Mouse (Mus musculus) kidney, postnatal 0 days (tissue): Measurements from ENCODE around the gene Panx1. TPM values are rescaled to one million over a fixed set of nuclear protein-coding genes. Genes with fewer than 3 reads are reported as not detected.

Experiments used
- ATAC-seq: fragments of 200-750 bp; cut with Nextera tagmentation; replicated peaks from 2 replicates; pipeline ENCODE4 v1.8.0; 2017; ENCODE audit warnings: low read depth, moderate number of reproducible peaks, moderate TSS enrichment, moderate library complexity; ENCODE audit not compliant: low FRiP score
- DNase-seq: peaks from one replicate; pipeline ENCODE4 v3.0.0-alpha.2; 2016; ENCODE audit warnings: low spot score
- H3K27ac ChIP-seq: fragments of 300-500 bp; sonication (generic); 2 replicates; pipeline ENCODE4 v1.5.1; 2014; ENCODE audit warnings: mild to moderate bottlenecking
- H3K27me3 ChIP-seq: fragments of 300-500 bp; sonication (generic); 2 replicates; pipeline ENCODE4 v1.6.1; 2014; ENCODE audit warnings: low read length, mixed read lengths; ENCODE audit not compliant: insufficient read depth
- H3K36me3 ChIP-seq: fragments of 300-500 bp; sonication (generic); 2 replicates; pipeline ENCODE4 v1.6.1; 2014; ENCODE audit warnings: low read length, mixed read lengths; ENCODE audit not compliant: insufficient read depth
- H3K4me1 ChIP-seq: fragments of 300-500 bp; sonication (generic); replicated peaks from 2 replicates; pipeline ENCODE4 v1.6.1; 2014; ENCODE audit warnings: antibody characterized with exemption, low read length, mixed read lengths; ENCODE audit not compliant: insufficient read depth
- H3K4me2 ChIP-seq: fragments of 300-500 bp; sonication (generic); 2 replicates; pipeline ENCODE4 v1.6.1; 2014; ENCODE audit warnings: mild to moderate bottlenecking, low read length, moderate library complexity, mixed read lengths
- H3K4me3 ChIP-seq: fragments of 300-500 bp; sonication (generic); replicated peaks from 2 replicates; pipeline ENCODE4 v1.5.1; 2014; ENCODE audit warnings: low read depth, low read length
- H3K9ac ChIP-seq: fragments of 300-500 bp; sonication (generic); 2 replicates; pipeline ENCODE4 v1.6.1; 2014; ENCODE audit warnings: low read depth, low read length
- H3K9me3 ChIP-seq: fragments of 300-500 bp; sonication (generic); replicated peaks from 2 replicates; pipeline ENCODE4 v1.6.1; 2016; ENCODE audit warnings: low read length, inconsistent platforms, mixed read lengths
- CTCF ChIP-seq: IDR thresholded peaks from 2 replicates; pipeline ENCODE4 v1.5.1; 2016; ENCODE audit warnings: antibody characterized with exemption, low read depth, mild to moderate bottlenecking, moderate library complexity
- whole genome bisulfite sequencing: fragments of 180-500 bp; shearing (Covaris S2); extraction: QIAGEN DNeasy Blood & Tissue Kit; methylation state at CpG from one replicate; pipeline ENCODE4 v1.1.7; 2014; 5-methylcytosine and 5-hydroxymethylcytosine counted together
- polyA plus RNA-seq: library from polyadenylated mRNA; unstranded; fragments of >200 nt; fragmentation: Nextera tagmentation; extraction: Ambion mirVana; gene quantifications from 2 replicates; pipeline ENCODE4 v1.2.1, GENCODE M21; 2015

Gene Panx1
- polyA plus RNA-seq, 1 experiment from 2014 or later, result 37.3 TPM

DNA sequence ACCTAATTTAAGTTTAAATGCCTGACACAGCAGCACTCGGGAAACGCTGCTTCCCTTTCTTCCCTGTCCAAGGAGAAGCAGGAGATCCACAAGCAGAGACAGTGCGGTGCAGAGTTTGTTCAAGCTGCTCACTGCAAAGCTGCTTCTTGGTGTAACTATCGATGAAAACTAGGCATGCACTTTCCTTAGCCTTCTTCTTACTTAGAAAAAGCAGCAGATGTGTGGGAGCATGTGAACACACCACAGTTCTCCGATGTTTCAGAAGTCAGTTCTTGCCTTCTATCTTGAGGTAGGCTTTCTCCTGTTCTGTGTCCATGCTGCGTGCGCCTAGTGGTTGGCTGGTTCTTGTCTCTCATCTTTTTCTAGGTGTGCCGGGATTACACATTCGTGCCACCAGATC is 46.5 kb downstream of the Panx1 start:
- Histone ChIP-seq H3K9ac (no peak overlapping the region), H3K27me3 (no peaks in the 10 kb centered on the region), H3K9me3 (no peaks in the 10 kb centered on the region), H3K4me2 (no peak overlapping the region), H3K36me3 (no peaks in the 10 kb centered on the region), H3K4me1 (no peaks in the 10 kb centered on the region), H3K4me3 (no peak overlapping the region), H3K27ac (no peak overlapping the region)
- DNase-seq (no peak), ATAC-seq (no peak)
- TF ChIP-seq CTCF, result no peak
- 88% methylated on average over 9 of the region's 9 CpGs for WGBS

DNA sequence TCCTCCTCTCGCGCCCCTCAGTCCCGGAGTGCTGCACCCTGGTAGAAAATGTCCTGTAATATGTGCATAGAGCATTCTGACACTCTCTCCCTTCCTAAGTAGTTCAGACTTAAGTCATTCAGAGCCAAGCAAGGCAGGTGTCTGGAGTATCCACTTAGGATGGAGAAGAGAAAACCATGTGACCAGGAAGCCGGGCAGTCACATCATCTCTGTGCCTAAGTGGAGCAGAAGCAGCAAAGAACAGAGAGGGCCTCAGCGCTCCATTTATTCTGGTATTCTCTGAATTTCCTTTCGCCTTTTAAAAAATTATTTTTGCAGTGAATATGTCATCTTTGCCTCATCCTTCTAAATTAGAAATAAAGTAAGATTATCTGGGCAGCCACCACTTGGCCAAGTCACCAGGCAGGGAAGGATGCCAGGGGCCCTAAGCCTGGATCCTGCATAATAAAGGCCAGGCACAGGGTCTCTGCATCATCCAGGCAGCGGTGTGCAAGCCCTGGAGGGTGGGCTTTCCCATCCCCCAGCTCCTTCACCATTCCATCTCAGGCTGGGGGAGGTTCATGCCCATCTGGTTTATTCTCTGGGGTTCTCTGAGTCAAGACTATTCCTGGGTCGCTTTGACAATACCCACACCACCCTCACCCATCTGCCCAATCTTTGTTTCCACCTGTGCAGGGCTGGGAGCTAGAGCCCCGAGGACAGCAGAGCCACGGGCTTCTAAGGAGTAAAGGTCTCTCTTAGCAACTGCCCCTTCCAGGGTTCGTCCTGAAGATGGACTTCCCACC is 47.8 kb downstream of the Panx1 start:
- H3K9me3 ChIP-seq, result no peaks in the 10 kb centered on the region
- no peaks in the 10 kb centered on the region for H3K36me3 ChIP-seq
- no peak for DNase-seq
- 76% methylated on average over 11 of the region's 11 CpGs for whole genome bisulfite sequencing
- ATAC-seq, result no peak
- no peaks in the 10 kb centered on the region for H3K27me3 ChIP-seq
- H3K4me3 ChIP-seq, result no peak overlapping the region
- no peaks in the 10 kb centered on the region for H3K4me1 ChIP-seq
- H3K27ac ChIP-seq, result no peak overlapping the region
- no peak overlapping the region for H3K9ac ChIP-seq
- TF ChIP-seq CTCF, result no peak
- no peak overlapping the region for H3K4me2 ChIP-seq

DNA sequence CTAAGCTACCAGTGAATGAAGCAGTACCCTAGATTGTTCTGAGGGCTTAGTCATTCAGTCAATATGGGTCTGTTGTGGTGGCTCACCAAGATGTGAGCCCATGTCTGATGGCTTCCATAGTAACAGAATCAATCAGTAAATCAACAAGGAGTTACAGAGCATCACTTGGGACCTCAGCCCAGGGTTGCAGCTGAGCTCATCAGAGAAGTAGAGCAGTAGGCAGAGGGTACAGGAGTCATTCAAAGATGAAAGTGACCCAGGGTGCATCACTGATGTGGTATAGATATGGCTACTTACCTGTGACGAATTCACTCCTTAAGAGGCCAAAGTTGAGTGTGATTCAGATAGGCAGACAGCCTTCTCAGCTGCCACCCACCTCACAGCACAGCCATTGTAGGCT is 49.8 kb downstream of the Panx1 start:
- Histone ChIP-seq H3K27me3 (no peaks in the 10 kb centered on the region), H3K4me1 (no peaks in the 10 kb centered on the region), H3K9me3 (no peaks in the 10 kb centered on the region), H3K9ac (no peak overlapping the region), H3K36me3 (no peaks in the 10 kb centered on the region), H3K4me3 (no peak overlapping the region), H3K27ac (no peak overlapping the region), H3K4me2 (no peak overlapping the region)
- 79% methylated on average over 1 of the region's 1 CpGs for WGBS
- no peak for TF ChIP-seq CTCF
- DNase-seq (no peak), ATAC-seq (no peak)

DNA sequence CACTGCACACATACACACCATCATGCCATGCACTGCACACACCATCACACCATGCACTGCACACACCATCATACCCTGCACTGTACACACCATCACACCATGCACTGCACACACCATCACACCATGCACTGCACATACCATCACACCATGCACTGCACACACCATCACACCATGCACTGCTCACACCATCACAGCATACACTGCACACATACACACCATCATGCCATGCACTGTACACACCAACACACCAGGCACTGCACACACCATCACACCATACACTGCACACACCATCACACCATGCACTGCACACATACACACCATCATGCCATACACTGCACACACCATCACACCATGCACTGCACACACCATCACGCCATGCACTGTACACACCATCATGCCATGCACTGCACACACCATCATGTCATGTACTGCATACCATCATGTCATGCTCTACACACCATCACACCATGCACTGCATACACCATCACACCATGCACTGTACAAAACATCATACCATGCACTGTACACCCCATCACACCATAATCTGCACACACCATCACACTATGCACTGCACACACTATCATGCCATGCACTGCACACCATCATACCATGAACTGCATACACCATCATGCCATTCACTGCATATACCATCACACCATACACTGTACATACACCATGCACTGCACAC is 56.5 kb downstream of the Panx1 start:
- TF ChIP-seq CTCF, result no peak
- no peak overlapping the region for H3K4me3 ChIP-seq
- 100% methylated on average over 1 of the region's 1 CpGs for WGBS
- no peaks in the 10 kb centered on the region for H3K36me3 ChIP-seq
- H3K9ac ChIP-seq, result no peak overlapping the region
- DNase-seq (no peak), ATAC-seq (no peak)
- no peak overlapping the region for H3K4me2 ChIP-seq
- H3K27me3 ChIP-seq, result no peaks in the 10 kb centered on the region
- H3K27ac ChIP-seq, result no peak overlapping the region
- H3K9me3 ChIP-seq, result no peaks in the 10 kb centered on the region
- H3K4me1 ChIP-seq, result no peaks in the 10 kb centered on the region

DNA sequence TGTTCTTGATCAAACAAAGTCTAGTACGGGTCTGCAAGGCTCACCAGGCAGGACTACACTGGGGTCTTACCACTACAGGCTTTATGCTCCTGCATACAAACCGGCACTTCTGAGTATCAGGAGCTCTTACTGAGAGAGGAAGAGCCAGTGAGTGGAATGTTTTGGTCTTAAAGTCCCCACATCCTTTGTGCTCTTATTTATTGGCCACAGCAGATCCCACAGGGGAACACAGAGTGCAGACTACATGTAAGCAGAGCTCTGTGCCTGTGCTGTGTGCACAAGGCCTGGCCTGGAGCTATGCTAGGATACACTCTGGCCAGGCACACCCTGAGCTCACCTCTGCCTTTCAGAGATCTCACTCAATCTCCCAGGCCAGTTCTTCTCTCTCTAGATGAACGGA is 62.1 kb downstream of the Panx1 start:
- Histone ChIP-seq H3K36me3 (no peaks in the 10 kb centered on the region), H3K27ac (no peak overlapping the region), H3K4me2 (no peak overlapping the region), H3K9ac (no peak overlapping the region), H3K4me1 (no peaks in the 10 kb centered on the region), H3K9me3 (no peaks in the 10 kb centered on the region), H3K27me3 (no peaks in the 10 kb centered on the region), H3K4me3 (no peak overlapping the region)
- ATAC-seq, result no peak
- no peak for DNase-seq
- no peak for TF ChIP-seq CTCF
- WGBS, result 56% methylated on average over 3 of the region's 3 CpGs

DNA sequence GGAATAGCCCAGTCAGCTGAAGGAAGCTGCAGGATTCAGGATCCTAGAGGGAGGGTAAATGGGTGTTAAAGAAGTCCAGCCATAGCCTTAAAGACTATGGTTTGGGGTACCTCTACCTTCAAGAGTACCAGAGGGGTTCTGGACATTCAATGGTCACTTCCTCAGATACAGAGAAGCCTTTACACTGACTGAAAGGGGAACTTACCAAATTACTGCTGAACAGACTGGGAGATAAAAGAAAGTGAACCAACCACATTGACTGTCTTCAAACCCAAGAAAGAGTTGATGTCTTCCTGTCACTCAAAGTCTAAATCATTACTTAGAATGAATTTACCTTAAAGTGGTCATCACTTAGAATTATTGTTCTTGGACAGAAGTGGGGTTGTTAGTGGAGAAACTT is 62.6 kb downstream of the Panx1 start:
- no peaks in the 10 kb centered on the region for H3K9me3 ChIP-seq
- no peaks in the 10 kb centered on the region for H3K27me3 ChIP-seq
- H3K4me1 ChIP-seq, result no peaks in the 10 kb centered on the region
- no peak overlapping the region for H3K9ac ChIP-seq
- H3K4me2 ChIP-seq, result no peak overlapping the region
- ATAC-seq (no peak), DNase-seq (no peak)
- no peak for TF ChIP-seq CTCF
- no peak overlapping the region for H3K27ac ChIP-seq
- H3K4me3 ChIP-seq, result no peak overlapping the region
- H3K36me3 ChIP-seq, result no peaks in the 10 kb centered on the region
